Mouse (Mus musculus) lung, adult 2 months (tissue): Measurements from ENCODE around the gene Tgfa.

Experiments
- CTCF ChIP-seq: fragments of 200-500 bp; IDR thresholded peaks from 2 replicates; pipeline ENCODE4 v1.5.1; 2011; ENCODE audit warnings: mild to moderate bottlenecking, low read length, control low read depth; ENCODE audit not compliant: insufficient read depth
- POLR2A ChIP-seq: fragments of 200-500 bp; IDR thresholded peaks from 2 replicates; pipeline ENCODE4 v1.6.1; 2011; ENCODE audit warnings: low read depth, mild to moderate bottlenecking, control low read depth, low read length, borderline replicate concordance; ENCODE audit errors: extremely low read depth

DNA sequence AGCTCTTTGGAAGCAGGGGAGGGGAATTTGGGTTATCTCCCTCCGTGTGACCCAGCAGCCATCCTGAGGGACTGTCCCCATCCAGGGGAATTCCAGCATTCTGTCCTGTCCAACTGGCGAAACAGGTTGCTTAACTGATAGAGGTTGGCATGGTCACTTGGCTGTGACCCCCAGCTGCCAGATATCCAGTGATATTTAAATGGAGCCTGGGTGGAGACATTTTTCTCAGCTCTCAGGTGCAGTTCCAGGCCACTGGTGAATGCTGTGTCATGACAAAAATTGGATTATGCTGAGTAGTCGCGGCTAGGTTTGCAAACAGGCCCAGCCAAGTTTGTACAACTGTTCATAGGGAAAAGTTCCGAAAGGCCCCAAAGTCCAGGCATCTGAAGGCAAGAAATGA lies 12.4 kb upstream of the Tgfa start:
- TF ChIP-seq POLR2A (no peak), CTCF (no peak)
